Mouse (Mus musculus): ENCODE measurements around the gene AI413582.

GRCm38 (mm10) chr17:27575116-27575776, 9.7 kb upstream of the AI413582 start:
- TF ChIP-seq CTCF (IDR thresholded peaks at IDR 0.05; ENCODE audit: extremely low read depth, insufficient read length, insufficient replicate concordance, low read depth, low read length), result no peak
- TF ChIP-seq POLR2A (IDR thresholded peaks at IDR 0.05; ENCODE audit: low read depth, low read length), result no peak
